Mouse (Mus musculus) MEL (cell line): ENCODE results near the gene Elovl1. TPM values are rescaled to one million over a fixed set of nuclear protein-coding genes. Genes with fewer than 3 reads are reported as not detected.
A peak's percentile ranks its signal among the peaks of the same experiment; 100 is the strongest.

Experiments used
- DNase-seq: peaks from one replicate; pipeline ENCODE4 v3.0.0; 2011; ENCODE audit warnings: low read depth, low spot score
- H3K27ac ChIP-seq: 2 replicates; pipeline ENCODE4 v1.5.1; 2012; ENCODE audit warnings: low read depth, mild to moderate bottlenecking, control low read depth, low read length, moderate library complexity; ENCODE audit not compliant: control insufficient read depth
- H3K27me3 ChIP-seq, 2 experiments: fragments of 150-350 bp in 1 of 2; sonication (generic) in 1 of 2; 2 replicates each; pipeline ENCODE4 v1.6.1; 2012; ENCODE audit warnings: low read length in 2 of 2, mild to moderate bottlenecking in 2 of 2, improper control_type of control experiment in 1 of 2, moderate library complexity in 1 of 2; ENCODE audit not compliant: insufficient read depth in 2 of 2, control insufficient read depth in 1 of 2
- H3K36me3 ChIP-seq, 2 experiments: 2 replicates each; pipeline ENCODE4 v1.6.1; 2012 to 2014; ENCODE audit warnings: low read length in 2 of 2, improper control_type of control experiment in 1 of 2, inconsistent platforms in 1 of 2, mild to moderate bottlenecking in 1 of 2; ENCODE audit not compliant: insufficient read depth in 2 of 2, control insufficient read depth in 1 of 2
- H3K4me1 ChIP-seq, 2 experiments: fragments of 150-350 bp in 1 of 2; sonication (generic) in 1 of 2; 2 replicates each; pipeline ENCODE4 v1.6.1; 2012; ENCODE audit warnings: low read length in 2 of 2, improper control_type of control experiment in 1 of 2, mild to moderate bottlenecking in 1 of 2; ENCODE audit not compliant: insufficient read depth in 2 of 2, control insufficient read depth in 1 of 2
- H3K4me3 ChIP-seq, 2 experiments: fragments of 150-350 bp in 1 of 2; sonication (generic) in 1 of 2; 2 replicates each; pipeline ENCODE4 v1.5.1; 2012; ENCODE audit warnings: low read depth in 2 of 2, low read length in 2 of 2, mild to moderate bottlenecking in 2 of 2, moderate library complexity in 2 of 2, control low read depth in 1 of 2, improper control_type of control experiment in 1 of 2; ENCODE audit not compliant: control insufficient read depth in 1 of 2, insufficient read depth in 1 of 2
- H3K79me2 ChIP-seq: 2 replicates; pipeline ENCODE4 v1.6.1; 2012; ENCODE audit warnings: mild to moderate bottlenecking, low read length, moderate library complexity; ENCODE audit not compliant: control insufficient read depth, poor library complexity, insufficient read depth
- H3K9ac ChIP-seq: 2 replicates; pipeline ENCODE4 v1.6.1; 2012; ENCODE audit warnings: low read depth, mild to moderate bottlenecking, control low read depth, low read length, moderate library complexity; ENCODE audit not compliant: control insufficient read depth, poor library complexity, severe bottlenecking
- H3K9me3 ChIP-seq: fragments of 150-350 bp; sonication (generic); replicated peaks from 2 replicates; pipeline ENCODE4 v1.6.1; 2012; ENCODE audit warnings: mild to moderate bottlenecking, low read length, improper control_type of control experiment, moderate library complexity; ENCODE audit not compliant: insufficient read depth
- CHD1 ChIP-seq: IDR thresholded peaks from 2 replicates; pipeline ENCODE4 v1.6.1; 2012; ENCODE audit warnings: low read depth, mild to moderate bottlenecking, inconsistent platforms, low read length, improper control_type of control experiment
- CTCF ChIP-seq, 3 experiments: IDR thresholded peaks in 2 of 3; conservative IDR thresholded peaks in 1 of 3; 2 replicates each; pipeline ENCODE4 v1.5.1; 2011 to 2012; ENCODE audit warnings: low read length in 3 of 3, low read depth in 2 of 3, mild to moderate bottlenecking in 2 of 3, improper control_type of control experiment in 1 of 3, inconsistent platforms in 1 of 3, mixed read lengths in 1 of 3, moderate library complexity in 1 of 3; ENCODE audit not compliant: control insufficient read depth in 1 of 3, insufficient read depth in 1 of 3, poor library complexity in 1 of 3, severe bottlenecking in 1 of 3
- EP300 ChIP-seq, 2 experiments: IDR thresholded peaks; 2 replicates each; pipeline ENCODE4 v1.6.1; 2011; ENCODE audit warnings: improper control_type of control experiment in 2 of 2, low read length in 2 of 2, low read depth in 1 of 2, mild to moderate bottlenecking in 1 of 2
- ETS1 ChIP-seq: IDR thresholded peaks from 2 replicates; pipeline ENCODE4 v1.6.1; 2012; ENCODE audit warnings: low read depth, mild to moderate bottlenecking, inconsistent platforms, low read length, improper control_type of control experiment, moderate library complexity
- GABPA ChIP-seq: IDR thresholded peaks from 2 replicates; pipeline ENCODE4 v1.6.1; 2012; ENCODE audit warnings: low read depth, mild to moderate bottlenecking, inconsistent platforms, low read length, improper control_type of control experiment, moderate library complexity
- KAT2A ChIP-seq: conservative IDR thresholded peaks from 2 replicates; pipeline ENCODE4 v1.6.1; 2012; ENCODE audit warnings: low read depth, low read length, improper control_type of control experiment, inconsistent platforms
- MAFK ChIP-seq: IDR thresholded peaks from 2 replicates; pipeline ENCODE4 v1.6.1; 2011; ENCODE audit warnings: low read depth, mild to moderate bottlenecking, low read length, improper control_type of control experiment, borderline replicate concordance
- MAZ ChIP-seq: IDR thresholded peaks from 2 replicates; pipeline ENCODE4 v1.6.1; 2012; ENCODE audit warnings: low read depth, mild to moderate bottlenecking, inconsistent platforms, low read length, improper control_type of control experiment
- MXI1 ChIP-seq: IDR thresholded peaks from 2 replicates; pipeline ENCODE4 v1.6.1; 2011; ENCODE audit warnings: mild to moderate bottlenecking, low read depth, low read length, improper control_type of control experiment
- MYC ChIP-seq: IDR thresholded peaks from 2 replicates; pipeline ENCODE4 v1.6.1; 2011; ENCODE audit warnings: low read depth, mild to moderate bottlenecking, low read length, improper control_type of control experiment, moderate library complexity
- NELFE ChIP-seq: IDR thresholded peaks from 2 replicates; pipeline ENCODE4 v1.6.1; 2011; ENCODE audit warnings: low read depth, low read length, improper control_type of control experiment
- POLR2AphosphoS2 ChIP-seq: IDR thresholded peaks from 2 replicates; pipeline ENCODE4 v1.6.1; 2011; ENCODE audit warnings: low read length, improper control_type of control experiment
- RAD21 ChIP-seq: IDR thresholded peaks from 2 replicates; pipeline ENCODE4 v1.6.1; 2011; ENCODE audit warnings: mild to moderate bottlenecking, low read depth, low read length, improper control_type of control experiment
- SIN3A ChIP-seq: IDR thresholded peaks from 2 replicates; pipeline ENCODE4 v1.6.1; 2012; ENCODE audit warnings: low read length, improper control_type of control experiment, inconsistent platforms
- TBP ChIP-seq: IDR thresholded peaks from 2 replicates; pipeline ENCODE4 v1.8.0; 2011; ENCODE audit warnings: low read depth, low read length, improper control_type of control experiment
- TCF12 ChIP-seq: IDR thresholded peaks from 2 replicates; pipeline ENCODE4 v1.6.1; 2014; ENCODE audit warnings: low read depth, mild to moderate bottlenecking, inconsistent platforms, low read length, improper control_type of control experiment, moderate library complexity
- USF1 ChIP-seq: IDR thresholded peaks from 2 replicates; pipeline ENCODE4 v1.6.1; 2014; ENCODE audit warnings: low read depth, mild to moderate bottlenecking, inconsistent platforms, low read length, improper control_type of control experiment, moderate library complexity
- ZC3H11A ChIP-seq: IDR thresholded peaks from 2 replicates; pipeline ENCODE4 v1.6.1; 2012; ENCODE audit warnings: low read depth, mild to moderate bottlenecking, inconsistent platforms, low read length, improper control_type of control experiment
- ZKSCAN1 ChIP-seq: IDR thresholded peaks from 2 replicates; pipeline ENCODE4 v1.6.1; 2012; ENCODE audit warnings: low read depth, mild to moderate bottlenecking, inconsistent platforms, low read length, improper control_type of control experiment, moderate library complexity
- ZMIZ1 ChIP-seq: IDR thresholded peaks from 2 replicates; pipeline ENCODE4 v1.6.1; 2012; ENCODE audit warnings: low read depth, mild to moderate bottlenecking, inconsistent platforms, low read length, improper control_type of control experiment, moderate library complexity
- polyA plus RNA-seq, 2 experiments: library from polyadenylated mRNA; stranded (reverse) in 1 of 2; unstranded in 1 of 2; fragments of >175 nt in 1 of 2; fragments of >200 nt in 1 of 2; gene quantifications; 2 replicates each; pipeline versions ENCODE4 v1.2.1 to v1.2.4; 2012; ENCODE audit warnings: low replicate concordance in 2 of 2, low read depth in 1 of 2; ENCODE audit not compliant: insufficient read length in 2 of 2, insufficient read depth in 1 of 2, missing spikeins in 1 of 2
- total RNA-seq: library from RNA; depleted of rRNA; stranded (reverse); fragments of 300-350 nt; gene quantifications from 2 replicates; pipeline ENCODE4 v1.2.3, GENCODE M21; 2012

Elovl1 gene
- total and polyA plus RNA-seq, 3 experiments, result 134 to 391 (median 246) TPM

GRCm38 (mm10) chr4:118428531-118429214, 780 bp downstream of the Elovl1 start (continued):
- TF ChIP-seq ZMIZ1 (peak; percentile 17; the same call in 1 of the 2 replicates), GABPA (no peak), ETS1 (peak; percentile 56), ZKSCAN1 (no peak), MAFK (no peak), USF1 (peak; percentile 82), TBP (peak; percentile 65), MYC (peak; percentile 99), RAD21 (no peak), TCF12 (peak; percentile 55; the same call in 1 of the 2 replicates), KAT2A (peak; percentile 44; the same call in 1 of the 2 replicates), EP300 (IDR thresholded peaks at IDR 0.05; ENCODE audit: low read depth in 1 of 2, low read length in 2 of 2) (peak in 1 of 2 experiments; percentile 51; a peak in 2 of 4 replicates)

- H3K27ac ChIP-seq, result peak overlapping the region; percentile 85
- peak overlapping the region; percentile 96 for H3K9ac ChIP-seq
- peak overlapping the region; percentile 95 to 96 for H3K4me3 ChIP-seq
- H3K27me3 ChIP-seq, result no peaks in the 10 kb centered on the region
- peaks cover 14 to 38% of the 10 kb centered on the region in 2 experiments for H3K4me1 ChIP-seq
- H3K36me3 ChIP-seq, result peaks cover 2 to 34% of the 10 kb centered on the region in 2 experiments
- no peaks in the 10 kb centered on the region for H3K9me3 ChIP-seq
- peaks cover 38% of the 10 kb centered on the region for H3K79me2 ChIP-seq
- no peak for DNase-seq
- TF ChIP-seq MAZ (0 out of 2 replicates have a peak, but pooled peaks have one; percentile 18), ZC3H11A (no peak), CTCF (IDR thresholded peaks at IDR 0.05 in 2 of 3, conservative IDR thresholded peaks at IDR 0.05 in 1 of 3; ENCODE audit: control insufficient read depth in 1 of 3, insufficient read depth in 1 of 3, low read depth in 2 of 3, low read length in 3 of 3, poor library complexity in 1 of 3, severe bottlenecking in 1 of 3) (no peak), POLR2AphosphoS2 (no peak), MXI1 (no peak)
Measured at GRCm38 (mm10) chr4:118429215-118429895, 1.5 kb downstream of the Elovl1 start.

- Histone ChIP-seq H3K9ac (no peak overlapping the region), H3K27me3 (no peaks in the 10 kb centered on the region), H3K79me2 (peaks cover 61% of the 10 kb centered on the region), H3K36me3 (peaks cover 4 to 22% of the 10 kb centered on the region in 2 experiments), H3K4me3 (no peak overlapping the region), H3K4me1 (peaks cover 0 to 28% of the 10 kb centered on the region in 2 experiments; a peak in 3 of 4 replicates), H3K9me3 (no peaks in the 10 kb centered on the region), H3K27ac (no peak overlapping the region)
- no peak for DNase-seq
- TF ChIP-seq CHD1 (no peak), NELFE (no peak), ZMIZ1 (peak; percentile 69; the same call in 1 of the 2 replicates), KAT2A (no peak), SIN3A (no peak), MXI1 (no peak), POLR2AphosphoS2 (peak; percentile 75)
Measured at GRCm38 (mm10) chr4:118432332-118432731, 4.4 kb downstream of the Elovl1 start.
